Mouse (Mus musculus) testis, postnatal 10 days (tissue): Measurements from ENCODE around the gene Polh.

Source experiments
- DNase-seq: peaks from one replicate; pipeline ENCODE4 v3.0.0; 2021; ENCODE audit warnings: low spot score

Polh gene

DNA sequence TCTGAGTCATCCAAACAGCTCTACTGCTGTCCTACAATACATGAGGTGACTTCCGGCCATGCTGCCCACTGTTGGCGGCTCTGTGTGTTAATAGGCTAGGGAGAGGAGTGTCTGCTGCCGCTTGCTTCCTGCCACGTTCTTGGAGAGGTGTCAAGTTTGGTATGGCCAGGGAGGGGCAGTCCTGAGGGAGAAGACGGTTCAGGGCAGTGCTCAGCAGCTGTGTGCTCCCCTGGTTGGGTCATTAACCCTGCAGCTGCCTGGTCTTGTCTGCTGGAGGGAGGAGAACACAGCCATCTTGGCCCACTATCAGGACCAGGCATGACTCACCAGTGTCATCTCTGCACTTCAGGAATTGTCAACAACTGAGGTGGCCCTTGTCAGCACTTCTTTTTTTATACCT, 34.1 kb downstream of the Polh start:
- no peak for DNase-seq

DNA sequence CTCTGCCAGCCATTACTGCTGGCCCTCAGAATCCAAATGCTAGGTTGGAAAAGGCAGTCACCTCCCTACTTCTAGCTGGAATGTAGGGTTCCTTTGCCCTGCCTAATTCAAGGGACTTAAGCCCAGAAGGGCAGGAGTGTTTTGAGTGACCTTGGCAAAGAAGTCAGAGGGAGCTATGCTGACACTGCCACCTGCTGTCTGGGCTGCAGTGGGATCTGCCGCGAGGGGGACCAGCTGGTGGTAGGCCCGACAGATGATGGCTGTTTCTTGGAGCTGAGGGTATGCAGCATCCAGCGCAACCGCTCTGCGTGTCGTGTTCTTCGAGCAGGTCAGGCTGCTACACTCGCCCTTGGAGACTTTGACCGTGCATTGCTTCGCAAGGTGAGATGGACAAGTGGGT, 35.4 kb downstream of the Polh start:
- DNase-seq, result peak; percentile 53

- no peak for DNase-seq
These were observed 36.2 kb downstream of the Polh start for GRCm38 (mm10) chr17:46166270-46166669.

GRCm38 (mm10) chr17:46165460-46165859, 37.0 kb downstream of the Polh start:
- peak; percentile 54 for DNase-seq

DNA sequence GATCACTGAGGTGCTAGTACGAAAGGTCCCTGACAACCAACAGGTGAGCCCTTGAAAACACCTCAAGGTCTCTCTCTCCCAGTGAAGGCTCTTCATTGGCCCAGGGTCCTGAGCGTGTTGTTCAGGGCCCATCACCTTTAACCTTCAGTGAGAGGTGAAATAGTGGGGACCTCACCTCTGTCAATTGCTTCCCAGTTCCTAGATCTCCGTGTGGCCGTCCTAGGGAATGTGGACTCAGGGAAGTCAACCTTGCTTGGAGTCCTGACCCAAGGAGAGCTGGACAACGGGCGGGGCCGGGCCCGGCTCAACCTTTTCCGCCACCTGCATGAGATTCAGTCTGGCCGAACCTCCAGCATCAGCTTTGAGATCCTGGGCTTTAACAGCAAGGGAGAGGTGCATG, 37.7 kb downstream of the Polh start:
- no peak for DNase-seq

DNA sequence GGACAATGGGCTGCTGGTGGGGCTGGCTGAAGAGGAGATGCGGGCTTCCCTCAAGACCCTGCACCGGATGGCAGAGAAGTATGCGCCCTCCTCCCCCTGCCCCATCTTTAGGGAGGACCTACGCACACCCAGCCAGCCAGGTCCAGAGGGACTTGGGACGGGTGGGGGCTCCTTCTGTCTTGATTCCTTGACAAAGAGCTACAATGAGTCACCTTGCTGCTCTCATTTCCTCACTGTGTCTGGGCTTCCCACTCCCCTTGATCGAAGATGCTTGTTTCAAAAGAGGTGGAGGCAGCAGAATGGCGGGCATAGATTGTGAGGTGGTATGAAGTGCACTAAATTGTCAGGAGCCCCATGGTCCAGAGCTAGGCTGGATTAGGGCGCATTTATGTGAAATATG, 38.1 kb downstream of the Polh start:
- DNase-seq, result no peak

- no peak for DNase-seq
These were observed 39.5 kb downstream of the Polh start for GRCm38 (mm10) chr17:46162951-46163421.

GRCm38 (mm10) chr17:46162551-46162950, 39.9 kb downstream of the Polh start:
- no peak for DNase-seq

- no peak for DNase-seq
These were observed 40.7 kb downstream of the Polh start for GRCm38 (mm10) chr17:46161710-46162109.

GRCm38 (mm10) chr17:46161179-46161578, 41.3 kb downstream of the Polh start:
- DNase-seq, result no peak

- peak; percentile 95 for DNase-seq
These were observed 41.8 kb downstream of the Polh start, which contains the start of gene Gtpbp2 for GRCm38 (mm10) chr17:46160686-46161085. Gtpbp2 (plus strand) TSS chr17:46161032.

DNA sequence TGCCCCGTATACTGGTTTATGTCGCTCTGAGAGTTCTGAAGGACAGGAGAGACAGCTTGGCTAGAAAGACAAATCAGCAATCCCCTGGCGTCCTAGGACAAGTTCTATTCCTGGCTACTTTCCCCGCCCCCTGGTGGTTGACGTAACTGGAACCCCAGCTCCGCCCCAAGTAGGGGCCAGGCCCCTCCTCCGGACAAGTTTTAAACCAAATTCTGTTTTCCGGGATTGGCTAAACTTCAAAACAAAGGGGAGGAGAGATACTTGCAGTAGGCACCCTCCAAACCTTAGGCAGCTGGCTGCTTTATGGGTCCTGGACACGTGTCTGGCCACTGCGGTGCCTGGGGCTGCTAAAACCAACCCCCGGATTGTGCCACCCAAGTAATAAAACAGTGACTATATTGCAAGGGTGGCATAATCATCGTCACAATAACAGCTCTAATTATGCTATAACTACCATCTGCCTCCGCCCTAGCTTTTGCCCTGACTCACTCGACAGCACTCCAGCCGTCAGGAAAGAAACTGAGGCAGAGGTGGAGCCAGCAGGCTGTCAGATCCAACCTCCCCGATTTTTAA, 42.3 kb downstream of the Polh start:
- peak; percentile 93 for DNase-seq

DNA sequence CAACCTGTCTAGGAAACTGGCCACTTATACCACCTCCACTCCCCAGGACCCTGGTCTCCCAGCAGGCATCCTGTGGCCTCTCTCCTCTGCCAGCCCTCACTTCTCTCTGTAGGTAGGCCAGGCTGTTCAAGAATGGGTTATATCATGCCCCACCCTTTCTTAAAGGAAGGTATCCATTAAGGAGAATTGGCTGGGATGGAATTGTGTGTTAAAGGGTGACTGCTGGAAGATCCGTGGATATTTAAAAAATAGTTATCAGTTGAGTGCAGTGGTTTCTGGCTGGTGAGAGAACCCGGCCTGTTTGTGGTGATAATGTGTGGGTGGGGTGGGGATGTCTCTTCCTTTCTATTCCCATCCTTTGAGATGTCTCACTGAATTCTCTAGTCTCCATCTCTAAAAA, 43.2 kb downstream of the Polh start:
- DNase-seq, result no peak

DNA sequence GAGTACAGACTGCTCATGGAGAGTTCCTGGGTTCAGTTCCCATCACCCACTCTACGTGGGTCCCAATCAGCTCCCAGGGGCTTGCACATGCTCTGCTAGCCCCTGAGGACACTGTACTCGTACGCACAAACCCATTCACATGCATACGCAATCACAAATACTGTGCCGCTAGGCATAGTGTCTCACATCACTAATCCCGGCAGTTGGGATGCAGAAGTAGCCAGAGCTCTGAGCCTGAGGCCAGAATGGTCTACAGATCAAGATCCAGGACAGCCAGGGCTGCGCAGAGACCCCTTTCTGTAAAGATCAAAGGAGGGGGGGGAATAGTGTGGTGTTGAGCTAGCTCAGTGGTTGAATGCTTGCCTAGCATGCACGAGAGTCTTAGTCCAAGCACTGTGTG, 45.3 kb downstream of the Polh start:
- no peak for DNase-seq

DNA sequence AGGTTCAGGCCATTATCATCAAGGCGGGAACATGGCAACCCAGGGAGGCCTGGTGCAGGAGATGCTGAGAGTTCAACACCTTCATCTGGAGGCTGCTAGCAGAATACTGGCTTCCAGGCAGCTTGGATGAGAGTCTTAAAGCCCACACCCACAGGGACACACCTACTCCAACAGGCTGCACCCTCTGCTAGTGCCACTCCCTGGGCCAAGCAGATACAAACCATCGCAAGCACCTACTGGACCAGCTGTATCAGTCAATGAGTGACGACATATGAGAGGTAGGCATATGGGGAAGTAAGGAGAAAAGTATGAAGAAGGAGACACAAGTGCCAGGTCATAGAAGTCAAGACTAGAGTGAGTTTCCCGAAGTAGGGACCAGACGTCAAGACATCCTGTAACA, 45.8 kb downstream of the Polh start:
- no peak for DNase-seq

DNA sequence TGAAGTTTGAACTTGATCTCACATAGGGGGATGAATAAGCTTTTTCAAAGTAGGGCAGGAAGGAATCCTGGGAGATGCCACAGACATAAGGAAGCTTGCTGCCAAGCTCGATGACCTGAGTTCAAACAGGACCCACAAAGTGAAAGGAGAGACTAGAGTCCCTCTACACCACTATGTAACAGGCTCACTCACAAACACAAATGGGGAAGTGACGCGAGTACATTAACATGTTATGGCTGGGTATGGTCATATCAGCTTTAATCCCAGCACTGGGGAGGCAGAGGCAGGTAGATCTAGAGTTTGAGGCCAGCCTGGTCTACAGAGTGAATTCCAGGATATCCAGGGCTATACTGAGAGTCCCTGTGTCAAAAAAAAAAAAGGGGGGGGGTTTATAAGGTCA, 48.1 kb downstream of the Polh start:
- DNase-seq, result no peak

GRCm38 (mm10) chr17:46152847-46153782, 49.3 kb downstream of the Polh start, which contains the start of gene Mad2l1bp:
Mad2l1bp (minus strand) TSS chr17:46153553.
- peak; percentile 87 for DNase-seq

DNA sequence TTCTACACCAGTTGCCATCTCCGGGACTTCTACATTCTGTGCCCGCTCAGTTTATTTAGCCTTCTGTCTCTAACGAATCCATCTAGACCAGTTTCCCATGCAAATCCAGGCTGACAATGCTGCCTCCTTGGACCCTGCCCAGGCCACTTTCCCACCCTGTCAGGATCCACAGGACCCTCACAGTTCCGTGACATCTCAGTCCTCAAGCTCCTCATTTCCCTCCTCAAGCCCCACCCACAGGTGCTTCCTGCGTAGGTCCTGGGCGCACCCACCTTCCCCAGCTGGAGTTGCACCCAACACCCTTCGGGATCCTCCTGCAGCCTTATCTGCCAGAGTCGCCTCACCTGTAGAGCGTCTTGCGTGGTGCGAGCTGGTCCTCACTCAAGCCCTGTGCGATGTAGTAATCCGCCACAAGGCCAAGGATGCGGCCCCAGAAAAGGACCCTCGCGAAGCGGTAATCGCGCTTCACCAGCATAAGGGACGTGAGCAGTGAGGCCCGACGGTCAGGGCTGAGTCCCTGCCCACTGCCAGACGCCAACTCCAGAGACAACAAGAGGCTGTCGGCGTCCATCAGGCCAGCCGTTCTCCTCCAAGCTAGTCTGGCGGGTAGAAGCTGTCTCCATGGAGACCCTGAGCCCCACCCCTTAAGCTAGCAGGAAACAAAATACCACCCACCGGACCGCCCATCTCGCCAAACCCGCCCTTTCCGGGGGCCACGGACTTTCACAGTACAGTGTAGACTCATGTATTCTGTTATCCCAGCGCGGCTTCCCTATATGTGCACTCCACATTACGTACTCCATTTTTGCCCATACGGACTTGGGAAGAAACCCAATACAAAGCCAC, 58.6 kb downstream of the Polh start, which contains the start of gene Rsph9:
TSS of gene Rsph9 (minus strand) at position 639 of the 846 bp plus-strand sequence.
- peak; percentile 88 for DNase-seq

- DNase-seq, result no peak
These were observed 62.6 kb downstream of the Polh start for GRCm38 (mm10) chr17:46139872-46140271.

- DNase-seq, result no peak
These were observed 63.7 kb downstream of the Polh start for GRCm38 (mm10) chr17:46138563-46139236.

DNA sequence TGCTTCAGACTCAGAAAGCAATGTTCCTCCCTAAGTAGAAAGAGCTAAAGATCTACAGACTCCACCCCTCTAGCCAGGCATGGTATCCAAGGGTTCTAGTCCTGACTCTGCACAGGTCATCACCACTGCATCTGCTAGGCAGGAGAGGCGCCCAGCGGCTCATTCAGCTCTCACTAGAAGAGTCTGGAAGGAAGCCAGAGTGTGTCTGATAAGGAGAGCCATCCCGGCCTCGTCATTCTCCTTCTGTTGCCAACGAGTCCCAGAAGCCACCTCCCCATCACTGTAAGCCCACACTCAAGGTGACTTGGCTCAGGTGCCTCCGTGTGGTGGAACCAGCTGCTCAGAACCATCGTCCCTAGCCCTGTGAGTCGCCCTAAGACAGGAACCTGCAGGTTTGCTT, 69.6 kb downstream of the Polh start:
- no peak for DNase-seq
